Mouse (Mus musculus) forebrain, embryonic 11.5 days (tissue): Measurements from ENCODE around the gene Hcn2. TPM values are rescaled to one million over a fixed set of nuclear protein-coding genes. Genes with fewer than 3 reads are reported as not detected.

ENCODE experiments used
- ATAC-seq: fragments of 200-750 bp; cut with Nextera tagmentation; replicated peaks from 2 replicates; pipeline ENCODE4 v1.8.0; 2017; ENCODE audit warnings: moderate TSS enrichment; ENCODE audit not compliant: low FRiP score
- DNase-seq: peaks from one replicate; pipeline ENCODE4 v3.0.0-alpha.2; 2017; ENCODE audit warnings: low spot score
- H3K27ac ChIP-seq: fragments of 300-500 bp; sonication (generic); 2 replicates; pipeline ENCODE4 v1.5.1; 2014; ENCODE audit warnings: low read depth, low read length
- H3K27me3 ChIP-seq: fragments of 300-500 bp; sonication (generic); 2 replicates; pipeline ENCODE4 v1.6.1; 2014; ENCODE audit warnings: mild to moderate bottlenecking, low read length, mixed read lengths; ENCODE audit not compliant: control insufficient read depth, insufficient read depth
- H3K36me3 ChIP-seq: fragments of 300-500 bp; sonication (generic); 2 replicates; pipeline ENCODE4 v1.6.1; 2014; ENCODE audit warnings: mild to moderate bottlenecking, low read length, moderate library complexity, mixed read lengths; ENCODE audit not compliant: control insufficient read depth, insufficient read depth
- H3K4me1 ChIP-seq: fragments of 300-500 bp; sonication (generic); replicated peaks from 2 replicates; pipeline ENCODE4 v1.6.1; 2014; ENCODE audit warnings: low read length, mixed read lengths; ENCODE audit not compliant: control insufficient read depth, insufficient read depth
- H3K4me2 ChIP-seq: fragments of 300-500 bp; sonication (generic); 2 replicates; pipeline ENCODE4 v1.6.1; 2014; ENCODE audit warnings: low read depth, mild to moderate bottlenecking, low read length, moderate library complexity, mixed read lengths; ENCODE audit not compliant: severe bottlenecking
- H3K4me3 ChIP-seq: fragments of 300-500 bp; sonication (generic); 2 replicates; pipeline ENCODE4 v1.5.1; 2014; ENCODE audit warnings: low read depth, low read length
- H3K9ac ChIP-seq: fragments of 300-500 bp; sonication (generic); 2 replicates; pipeline ENCODE4 v1.6.1; 2014; ENCODE audit warnings: low read length
- H3K9me3 ChIP-seq: fragments of 300-500 bp; sonication (generic); 2 replicates; pipeline ENCODE4 v1.6.1; 2016; ENCODE audit warnings: low read length, mixed read lengths; ENCODE audit not compliant: control insufficient read depth
- WGBS: fragments of 180-500 bp; shearing (Covaris S2); extraction: QIAGEN DNeasy Blood & Tissue Kit; methylation state at CpG from one replicate; pipeline ENCODE4 v1.1.7; 2014; 5-methylcytosine and 5-hydroxymethylcytosine counted together
- polyA plus RNA-seq: library from polyadenylated mRNA; unstranded; fragments of >200 nt; fragmentation: Nextera tagmentation; extraction: Ambion mirVana; gene quantifications from 2 replicates; pipeline ENCODE4 v1.2.1, GENCODE M21; 2014

Hcn2 gene
- polyA plus RNA-seq, 1 experiment from 2014 or later: 0.15 TPM

GRCm38 (mm10) chr10:79764234-79764633, 47.8 kb downstream of the Hcn2 start:
- H3K4me2 ChIP-seq: no peak overlapping the region
- peaks cover 10% of the 10 kb centered on the region for H3K4me1 ChIP-seq
- H3K9me3 ChIP-seq: no peaks in the 10 kb centered on the region
- WGBS: 94% methylated on average over 7 of the region's 7 CpGs
- no peak overlapping the region for H3K4me3 ChIP-seq
- no peaks in the 10 kb centered on the region for H3K27me3 ChIP-seq
- no peak overlapping the region for H3K27ac ChIP-seq
- DNase-seq (no peak), ATAC-seq (no peak)
- H3K36me3 ChIP-seq: peaks cover 15% of the 10 kb centered on the region
- no peak overlapping the region for H3K9ac ChIP-seq

GRCm38 (mm10) chr10:79765228-79765745, 48.9 kb downstream of the Hcn2 start:
- Histone ChIP-seq H3K36me3 (peaks cover 14% of the 10 kb centered on the region), H3K4me2 (peak overlapping the region; percentile 91), H3K27ac (no peak overlapping the region), H3K9ac (peak overlapping the region; percentile 96), H3K4me1 (peaks cover 10% of the 10 kb centered on the region), H3K4me3 (peak overlapping the region; percentile 96), H3K9me3 (no peaks in the 10 kb centered on the region), H3K27me3 (no peaks in the 10 kb centered on the region)
- WGBS: 68% methylated on average over 2 of the region's 2 CpGs
- ATAC-seq: no peak
- DNase-seq: no peak

DNA sequence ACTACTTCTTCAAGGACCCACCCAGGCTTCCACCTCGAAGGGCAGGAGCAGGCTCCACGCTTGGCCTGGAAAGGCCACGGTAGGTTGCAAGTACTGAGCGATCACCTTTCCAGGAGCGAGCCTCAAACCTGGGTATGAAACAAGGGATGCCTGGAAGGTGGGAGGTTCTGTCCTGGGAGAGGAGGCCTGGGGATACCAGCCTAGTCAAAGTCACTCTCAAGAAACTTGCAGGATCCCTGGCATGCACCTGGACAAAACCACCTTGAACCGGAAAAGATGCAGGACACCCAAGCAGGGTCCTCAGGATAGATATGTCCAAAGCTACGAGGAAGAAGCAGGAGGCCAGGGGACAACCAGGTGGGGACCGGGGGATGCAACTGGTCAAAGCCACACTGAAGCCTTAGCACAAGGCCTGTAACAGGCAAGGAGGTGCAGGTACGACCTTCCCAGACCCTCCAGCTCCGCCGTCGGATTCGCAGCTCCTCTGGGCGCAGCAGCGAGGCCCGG, 49.6 kb downstream of the Hcn2 start:
- H3K9ac ChIP-seq: peak overlapping the region; percentile 96
- H3K4me3 ChIP-seq: peak overlapping the region; percentile 96
- peaks cover 8% of the 10 kb centered on the region for H3K36me3 ChIP-seq
- H3K4me1 ChIP-seq: peaks cover 10% of the 10 kb centered on the region
- DNase-seq (no peak), ATAC-seq (no peak)
- WGBS: 9% methylated on average over 16 of the region's 16 CpGs
- H3K27me3 ChIP-seq: no peaks in the 10 kb centered on the region
- no peaks in the 10 kb centered on the region for H3K9me3 ChIP-seq
- H3K4me2 ChIP-seq: peak overlapping the region; percentile 91
- H3K27ac ChIP-seq: peak overlapping the region; percentile 88; the same call in 1 of the 2 replicates

- Histone ChIP-seq H3K36me3 (peaks cover 1% of the 10 kb centered on the region; the same call in 1 of the 2 replicates), H3K4me1 (peaks cover 10% of the 10 kb centered on the region), H3K9ac (peak within 1 kb of the TSS; percentile 96), H3K27ac (peak within 1 kb of the TSS; percentile 88), H3K9me3 (no peaks in the 10 kb centered on the region), H3K4me2 (peak within 1 kb of the TSS; percentile 91), H3K4me3 (peak within 1 kb of the TSS; percentile 96), H3K27me3 (no peaks in the 10 kb centered on the region)
- DNase-seq: peak; percentile 99
- peak; percentile 92 for ATAC-seq
- WGBS: under 1% methylated on average over 84 of the region's 101 CpGs
Measured at GRCm38 (mm10) chr10:79766508-79767325, 50.3 kb downstream of the Hcn2 start, which contains the start of gene Rnf126. Gene Rnf126 (minus strand): TSS chr10:79766952.

- WGBS: 11% methylated on average over 40 of the region's 40 CpGs
- ATAC-seq: peak; percentile 86
- peaks cover 10% of the 10 kb centered on the region for H3K4me1 ChIP-seq
Measured at GRCm38 (mm10) chr10:79767372-79768244, 51.2 kb downstream of the Hcn2 start.

DNA sequence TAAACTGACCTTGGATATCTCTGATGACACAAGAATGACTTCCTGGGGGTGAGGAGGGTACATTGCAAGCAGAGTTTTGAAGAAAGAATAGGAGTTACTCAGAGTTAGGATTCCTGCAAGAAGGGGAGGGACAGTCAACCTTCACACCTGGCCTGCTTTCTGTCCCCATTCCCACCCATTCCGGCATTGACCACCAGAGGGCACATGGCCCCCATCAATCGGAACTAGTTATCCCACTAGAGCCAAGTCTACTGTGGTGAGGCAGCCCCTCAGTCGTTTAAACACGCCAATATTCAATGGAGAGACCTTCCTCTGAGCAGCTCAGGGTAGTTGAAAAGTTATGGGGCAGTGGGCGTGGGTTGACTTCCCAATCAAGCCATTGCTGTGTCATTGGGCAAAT, 52.0 kb downstream of the Hcn2 start:
- peak; percentile 89 for DNase-seq
- H3K9ac ChIP-seq: no peak overlapping the region
- ATAC-seq: no peak
- H3K36me3 ChIP-seq: no peaks in the 10 kb centered on the region
- no peaks in the 10 kb centered on the region for H3K9me3 ChIP-seq
- under 1% methylated on average over 5 of the region's 5 CpGs for WGBS
- peaks cover 10% of the 10 kb centered on the region for H3K4me1 ChIP-seq
- H3K4me3 ChIP-seq: no peak overlapping the region
- no peak overlapping the region for H3K4me2 ChIP-seq
- no peak overlapping the region for H3K27ac ChIP-seq
- no peaks in the 10 kb centered on the region for H3K27me3 ChIP-seq

More at GRCm38 (mm10) chr10:79767372-79768244, 51.2 kb downstream of the Hcn2 start:
- no peaks in the 10 kb centered on the region for H3K9me3 ChIP-seq
- no peaks in the 10 kb centered on the region for H3K27me3 ChIP-seq
- H3K4me3 ChIP-seq: peak overlapping the region; percentile 96
- peak overlapping the region; percentile 91 for H3K4me2 ChIP-seq
- DNase-seq: peak; percentile 96
- peak overlapping the region; percentile 88 for H3K27ac ChIP-seq
- H3K36me3 ChIP-seq: no peaks in the 10 kb centered on the region
- peak overlapping the region; percentile 35; the same call in 1 of the 2 replicates for H3K9ac ChIP-seq

DNA sequence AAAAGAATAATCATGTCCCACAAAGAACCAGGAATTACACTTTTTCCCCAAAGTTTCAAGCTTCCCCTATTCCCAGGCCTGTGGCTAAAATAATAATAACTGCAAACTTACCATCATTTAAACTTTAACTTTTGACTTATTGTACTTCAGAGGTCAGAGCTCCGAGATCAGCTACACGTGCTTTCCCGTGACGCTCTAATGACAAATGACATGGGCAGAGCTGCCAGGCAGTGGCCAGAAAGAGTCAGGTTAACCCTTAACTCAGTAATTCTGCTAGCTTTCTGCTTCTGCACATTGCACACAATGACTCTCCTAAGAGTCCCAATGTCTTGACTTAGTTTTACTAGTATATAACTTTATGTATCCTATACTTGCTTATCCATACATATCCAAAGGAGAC, 52.9 kb downstream of the Hcn2 start:
- no peak overlapping the region for H3K4me2 ChIP-seq
- no peak overlapping the region for H3K4me3 ChIP-seq
- no peak overlapping the region for H3K27ac ChIP-seq
- WGBS: 80% methylated on average over 4 of the region's 4 CpGs
- H3K9me3 ChIP-seq: no peaks in the 10 kb centered on the region
- H3K4me1 ChIP-seq: peaks cover 10% of the 10 kb centered on the region
- no peaks in the 10 kb centered on the region for H3K36me3 ChIP-seq
- H3K27me3 ChIP-seq: no peaks in the 10 kb centered on the region
- no peak overlapping the region for H3K9ac ChIP-seq
- no peak for ATAC-seq
- DNase-seq: no peak

GRCm38 (mm10) chr10:79772320-79772719, 55.9 kb downstream of the Hcn2 start:
- H3K4me3 ChIP-seq: no peak overlapping the region
- 88% methylated on average over 3 of the region's 3 CpGs for WGBS
- no peak for ATAC-seq

More at GRCm38 (mm10) chr10:79772320-79772719, 55.9 kb downstream of the Hcn2 start:
- Histone ChIP-seq H3K4me1 (peaks cover 8% of the 10 kb centered on the region; the same call in 1 of the 2 replicates), H3K27ac (no peak overlapping the region), H3K27me3 (peaks cover 7% of the 10 kb centered on the region), H3K4me2 (no peak overlapping the region), H3K36me3 (no peaks in the 10 kb centered on the region), H3K9me3 (peaks cover 6% of the 10 kb centered on the region; the same call in 1 of the 2 replicates), H3K9ac (no peak overlapping the region)
- no peak for DNase-seq
